Mouse (Mus musculus) G1E (cell line): ENCODE results near the gene Pdzd2.

Experiments
- CTCF ChIP-seq: IDR thresholded peaks from 2 replicates; pipeline ENCODE4 v1.5.1; 2012; ENCODE audit warnings: low read depth, low read length, inconsistent platforms, mixed read lengths
- GATA1 ChIP-seq: IDR thresholded peaks from 2 replicates; pipeline ENCODE4 v1.6.1; 2012; ENCODE audit warnings: borderline replicate concordance, low read length, inconsistent platforms, mixed read lengths
- GATA2 ChIP-seq: IDR thresholded peaks from 2 replicates; pipeline ENCODE4 v1.6.1; 2012; ENCODE audit warnings: low read depth, low read length, inconsistent platforms, borderline replicate concordance
- POLR2AphosphoS5 ChIP-seq: IDR thresholded peaks from 2 replicates; pipeline ENCODE4 v1.6.1; 2012; ENCODE audit warnings: low read depth, low read length, inconsistent platforms; ENCODE audit not compliant: insufficient replicate concordance

- TF ChIP-seq POLR2AphosphoS5 (no peak), CTCF (no peak), GATA1 (no peak), GATA2 (no peak)
Measured at GRCm38 (mm10) chr15:12444551-12444950, 295.2 kb downstream of the Pdzd2 start.
